Mouse (Mus musculus) liver, adult 2 months (tissue): Measurements from ENCODE around the gene Ppp1cc. TPM values are rescaled to one million over a fixed set of nuclear protein-coding genes. Genes with fewer than 3 reads are reported as not detected.

Source experiments
- DNase-seq: peaks from one replicate; pipeline ENCODE4 v3.0.0-alpha.2; 2011; ENCODE audit warnings: low read depth, low spot score; ENCODE audit errors: extremely low read depth
- H3K27ac ChIP-seq: fragments of 200-500 bp; replicated peaks from 2 replicates; pipeline ENCODE4 v1.5.1; 2012; ENCODE audit warnings: low read depth, mild to moderate bottlenecking, control low read depth, inconsistent platforms, low read length; ENCODE audit not compliant: insufficient read depth
- H3K27me3 ChIP-seq: fragments of 200-500 bp; 2 replicates; pipeline ENCODE4 v1.6.1; 2012; ENCODE audit warnings: mild to moderate bottlenecking, moderate library complexity, low read length, inconsistent platforms; ENCODE audit not compliant: control insufficient read depth, insufficient read depth
- H3K36me3 ChIP-seq: fragments of 200-500 bp; 2 replicates; pipeline ENCODE4 v1.6.1; 2012; ENCODE audit warnings: low read length, inconsistent platforms; ENCODE audit not compliant: control insufficient read depth, insufficient read depth
- H3K4me1 ChIP-seq: fragments of 200-500 bp; 2 replicates; pipeline ENCODE4 v1.6.1; 2011; ENCODE audit warnings: low read length; ENCODE audit not compliant: control insufficient read depth, insufficient read depth
- H3K4me3 ChIP-seq: fragments of 200-500 bp; 2 replicates; pipeline ENCODE4 v1.5.1; 2011; ENCODE audit warnings: low read depth, mild to moderate bottlenecking, control low read depth, low read length, moderate library complexity; ENCODE audit not compliant: insufficient read depth
- H3K79me2 ChIP-seq: fragments of 200-500 bp; 2 replicates; pipeline ENCODE4 v1.6.1; 2012; ENCODE audit warnings: inconsistent platforms, mild to moderate bottlenecking, low read length, moderate library complexity; ENCODE audit not compliant: control insufficient read depth, insufficient read depth
- H3K9ac ChIP-seq: fragments of 200-500 bp; 2 replicates; pipeline ENCODE4 v1.6.1; 2012; ENCODE audit warnings: low read depth, mild to moderate bottlenecking, control low read depth, inconsistent platforms, low read length
- CTCF ChIP-seq: fragments of 200-500 bp; IDR thresholded peaks from 2 replicates; pipeline ENCODE4 v1.5.1; 2011; ENCODE audit warnings: low read depth, low read length, control low read depth
- POLR2A ChIP-seq: fragments of 200-500 bp; IDR thresholded peaks from 2 replicates; pipeline ENCODE4 v1.6.1; 2011; ENCODE audit warnings: low read length, control low read depth; ENCODE audit not compliant: insufficient read depth; ENCODE audit errors: extremely low read depth
- WGBS: fragments of 180-500 bp; shearing (Covaris S2); methylation state at CpG from one replicate; pipeline ENCODE4 v1.1.7; 2018; 5-methylcytosine and 5-hydroxymethylcytosine counted together
- polyA plus RNA-seq: library from polyadenylated mRNA; depleted of rRNA; stranded (reverse); fragments of >200 nt; gene quantifications from 2 replicates; pipeline ENCODE4 v1.2.3, GENCODE M21; 2012
- total RNA-seq: library from RNA; depleted of rRNA; stranded (reverse); fragments of >200 nt; gene quantifications from 2 replicates; pipeline ENCODE4 v1.2.3, GENCODE M21; 2014

Ppp1cc gene
- total and polyA plus RNA-seq, 2 experiments = 36.4 to 100 TPM

DNA sequence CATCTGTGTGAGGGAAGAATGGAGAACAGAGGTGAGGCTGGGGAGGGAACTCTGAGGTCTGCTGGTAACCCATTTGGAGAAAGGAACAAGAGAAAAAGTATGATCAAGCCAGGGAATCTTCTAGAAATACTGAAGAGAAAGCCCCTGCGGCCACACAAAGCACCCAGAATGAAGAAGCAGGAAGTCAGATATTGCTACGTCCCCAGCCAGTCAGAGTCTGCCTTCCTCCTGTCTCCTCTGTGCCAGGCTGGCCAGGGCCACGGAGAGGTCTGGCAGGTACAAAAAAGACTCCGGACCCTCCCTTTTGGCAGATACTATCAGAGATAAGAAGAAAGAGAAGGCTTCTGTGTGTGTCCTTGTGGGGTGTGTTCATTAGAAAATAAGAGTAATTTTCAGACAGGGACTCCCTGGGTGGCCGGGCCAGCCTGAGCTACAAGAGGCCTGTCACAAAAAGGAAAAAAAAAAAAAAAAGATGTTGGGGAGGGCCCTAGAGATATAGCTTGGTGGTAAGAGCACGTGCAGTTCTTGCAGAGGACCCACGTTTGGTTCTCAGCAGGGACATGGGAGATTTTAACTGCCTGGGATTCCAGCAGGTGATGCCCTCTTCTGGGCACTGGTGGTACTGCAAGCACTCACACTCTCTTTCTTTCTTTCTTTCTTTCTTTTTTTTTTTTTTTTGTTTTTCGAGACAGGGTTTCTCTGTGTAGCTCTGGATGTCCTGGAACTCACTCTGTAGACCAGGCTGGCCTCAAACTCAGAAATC is 15.7 kb upstream of the Ppp1cc start:
- H3K36me3 ChIP-seq = no peaks in the 10 kb centered on the region
- no peak overlapping the region for H3K9ac ChIP-seq
- no peaks in the 10 kb centered on the region for H3K27me3 ChIP-seq
- peak; percentile 76 for TF ChIP-seq CTCF
- no peak for TF ChIP-seq POLR2A
- H3K4me3 ChIP-seq = no peak overlapping the region
- 57% methylated on average over 8 of the region's 8 CpGs for WGBS
- no peaks in the 10 kb centered on the region for H3K4me1 ChIP-seq
- no peaks in the 10 kb centered on the region for H3K79me2 ChIP-seq
- DNase-seq = no peak
- no peak overlapping the region for H3K27ac ChIP-seq

DNA sequence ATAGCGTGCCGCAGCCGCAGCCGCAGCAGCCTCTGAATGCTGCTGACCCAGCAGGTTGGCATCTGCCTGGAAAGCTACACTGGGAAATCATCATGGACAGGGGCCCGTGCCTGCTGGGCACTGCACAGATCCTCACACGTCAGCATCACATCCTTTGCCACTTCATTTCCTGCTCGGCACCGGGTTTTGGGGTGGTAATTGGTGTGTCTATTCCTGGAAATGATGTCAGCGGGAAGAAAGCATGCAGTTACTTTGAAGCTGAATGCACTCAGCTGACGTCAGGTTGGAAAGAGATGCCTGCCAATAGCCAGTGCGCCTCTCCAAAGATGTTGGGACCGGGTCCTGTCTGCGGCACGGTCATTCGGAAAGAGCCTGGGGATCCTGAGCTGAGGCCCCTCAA is 14.5 kb upstream of the Ppp1cc start:
- no peak overlapping the region for H3K4me3 ChIP-seq
- TF ChIP-seq POLR2A (no peak), CTCF (no peak)
- DNase-seq = no peak
- H3K27ac ChIP-seq = no peak overlapping the region
- no peaks in the 10 kb centered on the region for H3K79me2 ChIP-seq
- H3K27me3 ChIP-seq = no peaks in the 10 kb centered on the region
- no peaks in the 10 kb centered on the region for H3K36me3 ChIP-seq
- no peaks in the 10 kb centered on the region for H3K4me1 ChIP-seq
- 82% methylated on average over 15 of the region's 15 CpGs for WGBS
- no peak overlapping the region for H3K9ac ChIP-seq

DNA sequence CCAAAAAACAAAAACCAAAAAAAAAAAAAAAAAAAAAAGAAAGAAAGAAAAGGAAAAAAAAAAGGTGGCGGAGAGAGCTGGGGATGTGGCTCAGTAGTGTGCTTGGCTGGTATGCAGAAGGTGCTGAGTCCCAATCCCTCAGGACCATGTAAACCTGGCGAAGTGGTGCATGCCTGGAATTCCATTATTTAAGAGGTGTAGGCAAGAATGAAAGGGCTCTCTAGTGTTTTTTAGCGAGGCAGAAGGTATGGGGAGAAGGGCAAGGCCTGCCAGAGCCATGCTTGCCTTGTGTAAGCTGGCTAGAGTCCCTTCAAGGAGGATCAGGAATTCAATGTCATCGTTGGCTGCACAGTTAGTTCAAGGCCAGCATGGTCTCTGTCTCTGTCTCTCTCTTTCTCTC is 13.3 kb upstream of the Ppp1cc start:
- 82% methylated on average over 4 of the region's 4 CpGs for WGBS
- Histone ChIP-seq H3K4me1 (no peaks in the 10 kb centered on the region), H3K36me3 (no peaks in the 10 kb centered on the region), H3K27ac (no peak overlapping the region), H3K9ac (no peak overlapping the region), H3K27me3 (no peaks in the 10 kb centered on the region), H3K79me2 (no peaks in the 10 kb centered on the region), H3K4me3 (no peak overlapping the region)
- TF ChIP-seq CTCF = no peak
- no peak for TF ChIP-seq POLR2A
- no peak for DNase-seq

DNA sequence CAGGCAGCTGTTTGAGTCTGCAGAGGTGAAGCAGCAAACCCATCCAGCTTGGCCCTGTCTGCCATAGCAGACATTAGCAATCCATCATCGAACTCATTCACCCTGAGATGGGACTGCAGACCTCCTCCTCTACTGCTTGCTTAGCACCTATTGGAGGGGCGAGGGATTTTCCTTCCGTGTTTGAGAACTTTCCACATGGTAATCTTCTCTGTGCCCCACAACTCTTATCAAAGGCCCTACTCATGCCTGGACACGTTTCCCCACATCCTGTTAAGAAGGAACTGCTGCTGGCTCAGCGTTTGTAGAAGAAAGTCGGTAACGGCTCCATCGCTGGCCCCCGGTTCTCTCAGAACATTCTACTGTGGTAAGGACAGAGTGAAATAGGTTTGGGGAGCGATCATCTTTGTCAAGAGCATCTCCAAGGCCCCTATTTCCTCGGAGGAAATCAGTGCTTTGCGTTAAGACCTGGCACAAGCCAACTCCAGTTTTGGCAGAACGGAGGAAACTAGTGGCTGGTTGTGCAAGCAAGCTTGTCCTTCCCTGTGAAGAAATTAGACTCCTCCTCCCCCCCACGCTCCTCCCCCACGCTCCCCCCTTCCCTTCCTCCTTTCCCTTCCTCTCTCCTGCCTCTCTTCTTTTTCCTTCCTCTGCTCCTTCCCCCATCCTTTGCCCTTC is 12.6 kb upstream of the Ppp1cc start:
- Histone ChIP-seq H3K4me3 (peak overlapping the region; percentile 7; the same call in 1 of the 2 replicates), H3K4me1 (no peaks in the 10 kb centered on the region), H3K27ac (peak overlapping the region; percentile 64), H3K9ac (peak overlapping the region; percentile 9; the same call in 1 of the 2 replicates), H3K36me3 (no peaks in the 10 kb centered on the region), H3K27me3 (no peaks in the 10 kb centered on the region), H3K79me2 (no peaks in the 10 kb centered on the region)
- TF ChIP-seq POLR2A (no peak), CTCF (no peak)
- WGBS = 48% methylated on average over 15 of the region's 15 CpGs
- no peak for DNase-seq

DNA sequence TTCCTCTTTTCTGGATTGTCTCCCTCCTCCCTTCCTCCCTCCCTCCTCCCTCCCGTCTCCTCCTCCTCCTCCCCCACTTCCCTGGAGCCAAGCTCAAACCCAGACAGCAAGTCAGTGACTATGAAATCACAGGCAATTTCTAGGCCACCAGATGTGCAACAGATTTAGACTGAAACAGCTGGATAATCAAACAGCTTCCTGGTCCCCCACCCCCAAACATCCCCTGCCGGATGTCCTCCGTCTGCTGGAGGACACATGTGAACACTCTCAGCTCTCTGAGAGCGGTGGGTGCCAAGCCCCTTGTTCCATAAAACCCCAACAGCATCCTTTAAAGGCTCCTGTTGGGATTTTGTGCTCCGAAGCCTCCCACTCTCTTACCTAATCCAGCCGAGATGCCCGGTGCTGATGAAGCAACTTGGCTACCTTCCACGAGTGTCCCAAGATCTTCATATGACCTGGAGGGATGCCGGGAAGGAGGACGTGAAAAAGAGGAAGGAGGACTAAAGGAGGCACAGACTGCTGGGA is 12.0 kb upstream of the Ppp1cc start:
- Histone ChIP-seq H3K4me3 (no peak overlapping the region), H3K79me2 (no peaks in the 10 kb centered on the region), H3K9ac (no peak overlapping the region), H3K36me3 (no peaks in the 10 kb centered on the region), H3K4me1 (no peaks in the 10 kb centered on the region), H3K27ac (peak overlapping the region; percentile 5; the same call in 1 of the 2 replicates), H3K27me3 (no peaks in the 10 kb centered on the region)
- WGBS = 52% methylated on average over 10 of the region's 10 CpGs
- TF ChIP-seq POLR2A (no peak), CTCF (no peak)
- no peak for DNase-seq
